Mouse (Mus musculus) yolk sac, embryonic 10.5 days (tissue): ENCODE results near the gene Ceacam16.
A peak's percentile ranks its signal among the peaks of the same experiment; 100 is the strongest.

Experiments
- DNase-seq: peaks from one replicate; pipeline ENCODE4 v3.0.0-alpha.2; 2017; ENCODE audit warnings: low spot score

Gene Ceacam16

GRCm38 (mm10) chr7:19816224-19816771 is 44.8 kb downstream of the Ceacam16 start:
- DNase-seq, result peak; percentile 89

DNA sequence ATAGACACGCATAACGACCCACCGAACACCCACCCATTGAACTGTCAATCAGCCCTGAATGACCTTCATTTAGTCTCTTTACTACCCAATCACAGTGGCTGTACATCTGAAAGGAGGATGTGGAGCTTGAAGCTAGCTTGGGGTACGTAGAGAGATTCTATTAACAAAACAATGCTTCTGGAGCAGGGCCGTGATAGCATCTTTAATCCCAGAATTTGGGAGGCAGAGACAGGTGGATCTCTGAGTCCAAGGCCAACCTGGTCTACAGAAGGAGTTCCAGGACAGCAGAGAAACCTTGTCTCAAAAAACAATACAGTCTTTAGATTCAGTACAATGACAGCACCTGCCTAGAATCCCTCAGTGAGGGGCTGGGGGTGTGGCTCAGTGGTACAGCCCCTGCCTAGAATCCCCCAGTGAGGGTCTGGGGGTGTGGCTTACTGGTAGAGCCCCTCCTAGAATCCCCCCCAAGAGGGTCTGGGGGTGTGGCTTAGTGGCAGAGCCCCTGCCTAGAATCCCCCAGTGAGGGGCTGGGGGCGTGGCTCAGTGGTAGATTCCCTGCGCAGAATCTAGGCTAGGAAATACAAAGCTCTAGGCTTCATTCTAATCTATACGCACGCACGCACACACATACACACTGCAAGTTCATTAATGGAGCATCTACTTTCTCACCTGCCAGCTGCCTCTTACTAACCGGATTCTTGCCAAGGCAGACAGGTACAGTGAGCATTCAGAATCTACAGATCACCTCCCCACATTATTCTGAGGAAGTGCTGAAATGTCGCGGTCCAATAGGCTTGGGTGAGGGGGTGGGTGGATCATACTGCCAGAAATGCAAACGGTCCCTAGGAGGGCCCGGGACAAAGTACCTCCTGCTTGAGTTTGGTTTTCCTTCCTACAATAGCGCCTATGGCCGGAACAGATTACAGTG is 45.5 kb downstream of the Ceacam16 start:
- no peak for DNase-seq

DNA sequence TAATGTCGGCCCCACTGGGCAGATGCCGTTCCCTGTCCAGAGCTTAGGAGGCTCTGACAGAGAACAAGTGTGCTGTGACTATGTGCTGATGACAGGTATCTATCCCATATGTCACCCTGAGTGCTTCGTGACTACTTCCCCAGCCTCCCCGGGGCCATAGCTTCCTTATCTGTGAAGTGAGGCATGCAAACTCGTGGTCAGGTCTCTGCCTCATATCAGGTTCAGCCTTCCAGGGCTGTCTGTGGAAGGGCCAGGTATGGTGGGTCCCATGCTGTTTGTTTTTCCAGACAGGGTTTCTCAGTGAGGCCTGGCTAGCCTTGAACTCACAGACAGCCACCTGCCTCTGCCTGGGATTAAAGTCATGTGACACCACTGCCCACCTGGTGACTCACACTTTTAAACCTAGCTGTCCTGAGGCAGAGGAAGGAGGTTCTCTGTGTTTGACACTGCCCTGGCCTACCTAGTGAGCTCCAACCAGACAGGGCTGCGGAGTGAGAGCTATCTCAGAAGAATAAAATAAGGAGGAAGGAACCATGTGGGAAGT is 47.4 kb downstream of the Ceacam16 start:
- DNase-seq, result no peak

DNA sequence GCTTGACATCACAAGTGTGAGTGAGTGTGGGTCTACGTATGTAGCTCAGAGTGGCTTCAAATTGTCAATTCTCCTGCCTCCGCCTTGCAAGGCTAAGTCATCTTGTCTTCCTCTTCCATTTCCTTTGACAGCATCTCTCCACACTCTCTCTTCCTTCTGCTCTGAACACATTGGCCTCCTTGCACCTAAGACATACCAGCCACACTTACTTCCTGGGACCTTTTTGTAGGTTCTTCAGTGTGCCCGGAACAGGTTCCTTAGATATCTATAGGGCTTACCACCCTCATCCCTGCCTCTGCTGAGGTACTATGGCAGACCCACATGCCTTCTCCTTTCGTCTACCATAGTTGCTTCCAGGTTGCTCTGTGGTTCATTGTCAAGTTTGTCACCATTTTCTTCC is 47.9 kb downstream of the Ceacam16 start:
- DNase-seq, result no peak

DNA sequence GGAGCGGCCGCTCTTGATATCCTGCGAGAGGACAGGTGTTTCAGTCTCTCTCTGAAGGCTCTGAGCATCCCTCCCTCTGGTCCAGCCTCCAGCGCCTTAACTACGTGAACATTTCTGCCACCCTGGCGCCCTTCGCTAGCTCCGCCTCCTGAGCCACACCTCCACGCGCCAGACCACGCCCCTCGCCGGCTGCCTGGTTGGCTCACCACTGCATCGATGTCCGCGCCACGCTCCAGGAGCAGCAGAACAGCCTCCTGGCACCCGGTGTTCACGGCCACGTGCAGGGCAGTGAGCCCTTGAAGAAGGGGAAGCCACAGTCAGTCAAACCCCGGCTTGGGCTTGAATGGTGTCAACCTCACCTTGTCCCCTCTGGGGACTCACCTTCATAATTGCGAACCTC is 50.0 kb downstream of the Ceacam16 start:
- peak; percentile 27 for DNase-seq

- DNase-seq, result no peak
These were observed 51.7 kb downstream of the Ceacam16 start for GRCm38 (mm10) chr7:19809369-19809768.

GRCm38 (mm10) chr7:19806356-19806969 is 54.6 kb downstream of the Ceacam16 start:
- DNase-seq, result no peak

DNA sequence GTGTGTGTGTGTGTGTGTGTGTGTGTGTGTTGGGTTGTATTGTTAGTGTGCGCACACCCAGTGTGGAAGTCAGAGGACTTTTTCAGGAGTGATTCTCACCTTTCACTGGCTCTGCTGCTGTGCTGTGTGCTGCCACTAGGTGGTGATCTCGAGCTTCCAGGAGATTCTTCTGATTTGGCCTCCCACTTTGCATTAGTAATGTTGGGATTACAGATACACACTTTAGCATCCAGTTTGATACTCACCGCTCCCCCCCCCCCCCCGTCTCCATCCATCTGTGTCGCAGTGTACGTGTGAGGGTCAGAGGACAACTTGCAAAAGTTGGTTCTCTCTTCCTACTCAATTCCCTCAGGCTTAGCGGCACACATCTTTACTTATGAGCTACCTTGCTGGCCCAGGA is 58.1 kb downstream of the Ceacam16 start:
- no peak for DNase-seq
